Comparison of ENCODE assay signal across 10 mouse cellular contexts in the genomic region with DNA sequence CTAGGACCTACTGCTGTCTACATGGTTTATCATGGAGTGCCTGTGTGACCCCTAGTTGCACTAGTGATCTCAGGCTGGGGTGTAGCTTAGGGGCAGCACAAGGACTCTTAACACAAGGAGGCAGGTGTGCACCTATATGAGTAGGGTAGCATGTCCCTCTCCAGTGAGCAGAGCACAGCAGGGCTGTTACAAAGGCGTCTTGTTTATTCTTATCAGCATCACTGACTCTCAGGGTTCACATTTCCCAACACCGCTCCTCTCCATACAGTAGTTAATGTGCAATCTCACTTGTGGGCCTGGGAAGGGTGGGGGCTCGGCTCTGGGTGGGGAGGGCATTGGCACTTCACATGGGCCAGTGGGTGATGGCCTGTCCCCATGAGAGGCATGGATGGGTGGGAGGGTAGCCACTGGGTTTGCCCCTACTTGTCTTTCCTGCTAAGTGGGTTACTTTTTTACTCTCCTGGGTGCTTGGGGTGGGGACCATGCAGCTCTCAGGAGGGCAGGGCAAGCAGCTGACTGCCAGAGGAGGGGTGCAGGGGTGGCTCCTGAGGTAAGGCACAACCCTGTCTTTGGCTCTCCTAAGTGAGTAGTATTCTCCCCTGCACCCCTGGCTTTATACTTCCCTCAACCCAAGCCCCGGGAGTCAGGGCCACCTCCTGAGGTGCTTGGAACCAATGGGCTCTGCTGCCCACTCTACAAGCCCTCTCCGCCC. TPM values are rescaled to one million over a fixed set of nuclear protein-coding genes. Genes with fewer than 3 reads are reported as not detected.
DNase-seq lines count a peak whose midpoint lies in the region; ATAC-seq and TF ChIP-seq lines count a peak whose summit lies in the region.
"Not testable (repeated sequence)": the region's sequence is repeated elsewhere in the genome, so short reads cannot be mapped to it uniquely, and the experiment has no call there.
"Had no signal": no experiment of that assay in that cellular context is flagged by ENCODE, and none has a peak within 500 bp of the region (broad histone marks: within the 10 kb centered on the region; RNA-seq: fewer than 3 reads in every experiment).

No protein-coding gene starts in this region.

- H3K27me3 ChIP-seq in CH12.LX (replicated peaks); hindbrain, postnatal 0 days (ENCODE audit: insufficient read depth, low read length); liver, embryonic 11.5 days (replicated peaks; ENCODE audit: control insufficient read depth, insufficient read depth, low read length); liver, postnatal 0 days (ENCODE audit: insufficient read depth, low read length); neural tube, embryonic 12.5 days (replicated peaks): not testable (repeated sequence)

- not testable (repeated sequence) for TF ChIP-seq EP300 in CH12.LX (IDR thresholded peaks at IDR 0.05; ENCODE audit: low read length); liver, postnatal 0 days (IDR thresholded peaks at IDR 0.05; ENCODE audit: low read depth)

- not testable (repeated sequence) for H3K9ac ChIP-seq in CH12.LX (ENCODE audit: insufficient read depth, low read depth); hindbrain, postnatal 0 days (replicated peaks; ENCODE audit: low read length); liver, embryonic 11.5 days (ENCODE audit: low read depth, low read length); liver, postnatal 0 days (replicated peaks); neural tube, embryonic 12.5 days

- dilution Hi-C loops in CH12.LX (cut with MboI; ENCODE audit: extremely low pct_ligation_motif_present, extremely low pct_unique_long_range_greater_than_20kb, low sequenced_read_pairs) = not testable (repeated sequence)

- not testable (repeated sequence) for TF ChIP-seq CTCF in CH12.LX (conservative IDR thresholded peaks at IDR 0.05 in 1 of 2, IDR thresholded peaks at IDR 0.05 in 1 of 2; ENCODE audit: low read depth in 2 of 2, low read length in 2 of 2); hindbrain, postnatal 0 days (IDR thresholded peaks at IDR 0.05; ENCODE audit: low read depth); liver, postnatal 0 days (IDR thresholded peaks at IDR 0.05; ENCODE audit: low read depth)

- not testable (repeated sequence) for TF ChIP-seq POLR2A in CH12.LX (IDR thresholded peaks at IDR 0.05; ENCODE audit: low read depth, low read length)

- ATAC-seq in hindbrain, postnatal 0 days = 0 out of 2 replicates have a peak, but pooled peaks have one; percentile 4
- peak; percentile 20; the same call in 1 of the 2 replicates for ATAC-seq in liver, embryonic 11.5 days (replicated peaks; ENCODE audit: low FRiP score)
- peak; percentile 81 for ATAC-seq in liver, postnatal 0 days
- peak; percentile 38; the same call in 1 of the 2 replicates for ATAC-seq in neural tube, embryonic 12.5 days (ENCODE audit: low FRiP score, low read depth)

- WGBS in hindbrain, postnatal 0 days = 88% methylated on average over 5 of the region's 5 CpGs
- 67% methylated on average over 5 of the region's 5 CpGs for WGBS in liver, embryonic 11.5 days
- WGBS in liver, postnatal 0 days (ENCODE audit: insufficient replicate concordance) = 71% methylated on average over 5 of the region's 5 CpGs
- WGBS in neural tube, embryonic 12.5 days = 94% methylated on average over 5 of the region's 5 CpGs

- H3K4me1 ChIP-seq in CH12.LX (ENCODE audit: control insufficient read depth in 1 of 2, insufficient read depth in 2 of 2) = peaks cover 3 to 26% of the 10 kb centered on the region in 2 experiments; a peak in 2 of 4 replicates
- H3K4me1 ChIP-seq in hindbrain, postnatal 0 days (ENCODE audit: insufficient read depth, low read length); liver, embryonic 11.5 days (replicated peaks; ENCODE audit: control insufficient read depth, insufficient read depth, low read length): not testable (repeated sequence)
- H3K4me1 ChIP-seq in liver, postnatal 0 days (ENCODE audit: insufficient read depth) = peaks cover 13% of the 10 kb centered on the region
- H3K4me1 ChIP-seq in neural tube, embryonic 12.5 days = peaks cover 12% of the 10 kb centered on the region

- in situ Hi-C loops in CH12.LX (cut with MboI; ENCODE audit: low pct_ligation_motif_present, low pct_unique_long_range_greater_than_20kb, low sequenced_read_pairs) = not testable (repeated sequence)

- peaks cover 49 to 67% of the 10 kb centered on the region in 2 experiments for H3K36me3 ChIP-seq in CH12.LX (replicated peaks in 1 of 2; ENCODE audit: control insufficient read depth in 1 of 2, insufficient read depth in 1 of 2, low read length in 1 of 2)
- H3K36me3 ChIP-seq in hindbrain, postnatal 0 days (ENCODE audit: insufficient read depth, low read length) = peaks cover 26% of the 10 kb centered on the region
- H3K36me3 ChIP-seq in liver, embryonic 11.5 days (ENCODE audit: control insufficient read depth, insufficient read depth, low read length) = peaks cover 20% of the 10 kb centered on the region
- peaks cover 18% of the 10 kb centered on the region for H3K36me3 ChIP-seq in liver, postnatal 0 days (replicated peaks; ENCODE audit: insufficient read depth, low read length)
- peaks cover 60% of the 10 kb centered on the region for H3K36me3 ChIP-seq in neural tube, embryonic 12.5 days

- DNase-seq in CH12.LX (ENCODE audit: extremely low read depth); hindbrain, postnatal 0 days (ENCODE audit: low spot score); liver, embryonic 11.5 days (ENCODE audit: low spot score); liver, postnatal 0 days: not testable (repeated sequence)
- peak; percentile 28 for DNase-seq in kidney, adult 18-20 months
- DNase-seq in kidney, postnatal 14 days = peak; percentile 36

- not testable (repeated sequence) for H3K27ac ChIP-seq in CH12.LX (ENCODE audit: insufficient read depth, low read depth); hindbrain, postnatal 0 days; liver, embryonic 11.5 days (ENCODE audit: low read depth, low read length); neural tube, embryonic 12.5 days
- peak overlapping the region; percentile 57 for H3K27ac ChIP-seq in liver, postnatal 0 days (ENCODE audit: low read depth)

- not testable (repeated sequence) for H3K4me2 ChIP-seq in CH12.LX (ENCODE audit: insufficient read depth, low read depth, poor library complexity, severe bottlenecking); hindbrain, postnatal 0 days (ENCODE audit: low read depth, low read length); liver, embryonic 11.5 days; liver, postnatal 0 days (ENCODE audit: low read depth, low read length); neural tube, embryonic 12.5 days (replicated peaks)

- TF ChIP-seq RAD21 in CH12.LX (IDR thresholded peaks at IDR 0.05; ENCODE audit: low read depth, low read length) = not testable (repeated sequence)

- H3K4me3 ChIP-seq in CH12.LX (replicated peaks in 1 of 3; ENCODE audit: low read depth in 2 of 3, low read length in 2 of 3, poor library complexity in 1 of 3); hindbrain, postnatal 0 days (ENCODE audit: low read length); liver, embryonic 11.5 days (ENCODE audit: low read depth, low read length); liver, postnatal 0 days (ENCODE audit: low read depth, low read length); neural tube, embryonic 12.5 days: not testable (repeated sequence)

- not testable (repeated sequence) for H3K79me2 ChIP-seq in CH12.LX (replicated peaks; ENCODE audit: control insufficient read depth, extremely low read depth, insufficient read depth, poor library complexity, severe bottlenecking)

- not testable (repeated sequence) for H3K9me3 ChIP-seq in CH12.LX (replicated peaks; ENCODE audit: low read length); hindbrain, postnatal 0 days (ENCODE audit: low read length); liver, embryonic 11.5 days (ENCODE audit: control insufficient read depth, low read length); liver, postnatal 0 days (ENCODE audit: low read length); neural tube, embryonic 12.5 days

RNA-seq across cellular contexts. Expression of a gene that starts 7.8 kb away (rescaled TPM):
- total RNA-seq in CH12.LX (2012; rRNA removed) (22.7 and 30.3 TPM in 2 replicates), CH12.LX (2014; rRNA removed) (30.9 and 35.4 TPM in 2 replicates)
- polyA plus RNA-seq in CH12.LX (2012; ENCODE audit: insufficient read length, low read depth) = 25.7 and 26.3 TPM in 2 replicates
- total RNA-seq in hindbrain, postnatal 0 days (2014; rRNA removed) = 12.5 and 13.3 TPM in 2 replicates
- polyA plus RNA-seq in hindbrain, postnatal 0 days (2015; fragmentation: Nextera tagmentation; extraction: Ambion mirVana) = 20.9 TPM in 2 replicates
- 46.5 and 50.1 TPM in 2 replicates for polyA plus RNA-seq in liver, embryonic 11.5 days (2014; fragmentation: Nextera tagmentation; extraction: Ambion mirVana)
- polyA plus RNA-seq in liver, postnatal 0 days (2015; fragmentation: Nextera tagmentation; extraction: Ambion mirVana) = 32.3 and 32.9 TPM in 2 replicates
- polyA plus RNA-seq in neural tube, embryonic 12.5 days (2016; fragmentation: Nextera tagmentation; extraction: Ambion mirVana) = 72.4 and 72.8 TPM in 2 replicates

RNA-seq across cellular contexts. Expression of a gene that starts 15.7 kb away (rescaled TPM):
- total RNA-seq in CH12.LX (2012; rRNA removed) = 157 and 160 TPM in 2 replicates
- 77.0 and 94.5 TPM in 2 replicates for total RNA-seq in CH12.LX (2014; rRNA removed)
- 140 and 157 TPM in 2 replicates for polyA plus RNA-seq in CH12.LX (2012; ENCODE audit: insufficient read length, low read depth)
- total RNA-seq in hindbrain, postnatal 0 days (2014; rRNA removed) = 69.5 and 93.3 TPM in 2 replicates
- 71.2 and 79.2 TPM in 2 replicates for polyA plus RNA-seq in hindbrain, postnatal 0 days (2015; fragmentation: Nextera tagmentation; extraction: Ambion mirVana)
- 94.1 and 95.6 TPM in 2 replicates for polyA plus RNA-seq in liver, embryonic 11.5 days (2014; fragmentation: Nextera tagmentation; extraction: Ambion mirVana)
- polyA plus RNA-seq in liver, postnatal 0 days (2015; fragmentation: Nextera tagmentation; extraction: Ambion mirVana) = 21.3 TPM in 2 replicates
- 58.5 and 59.1 TPM in 2 replicates for polyA plus RNA-seq in neural tube, embryonic 12.5 days (2016; fragmentation: Nextera tagmentation; extraction: Ambion mirVana)

RNA-seq across cellular contexts. Expression of a gene that starts 17.2 kb away (rescaled TPM):
- total RNA-seq in CH12.LX (2012; rRNA removed) (45.1 and 49.0 TPM in 2 replicates), CH12.LX (2014; rRNA removed) (21.9 and 23.3 TPM in 2 replicates)
- polyA plus RNA-seq in CH12.LX (2012; ENCODE audit: insufficient read length, low read depth) = 73.0 and 84.1 TPM in 2 replicates
- 110 and 129 TPM in 2 replicates for total RNA-seq in hindbrain, postnatal 0 days (2014; rRNA removed)
- 13.8 and 14.9 TPM in 2 replicates for polyA plus RNA-seq in hindbrain, postnatal 0 days (2015; fragmentation: Nextera tagmentation; extraction: Ambion mirVana)
- polyA plus RNA-seq in liver, embryonic 11.5 days (2014; fragmentation: Nextera tagmentation; extraction: Ambion mirVana) = 23.0 and 25.2 TPM in 2 replicates
- polyA plus RNA-seq in liver, postnatal 0 days (2015; fragmentation: Nextera tagmentation; extraction: Ambion mirVana) = 3.3 and 3.6 TPM in 2 replicates
- polyA plus RNA-seq in neural tube, embryonic 12.5 days (2016; fragmentation: Nextera tagmentation; extraction: Ambion mirVana) = 17.2 and 19.2 TPM in 2 replicates

RNA-seq across cellular contexts. Expression of a gene that starts 30.8 kb away (rescaled TPM):
- total RNA-seq in CH12.LX (2012; rRNA removed) (38.5 and 45.5 TPM in 2 replicates), CH12.LX (2014; rRNA removed) (20.3 and 20.6 TPM in 2 replicates)
- polyA plus RNA-seq in CH12.LX (2012; ENCODE audit: insufficient read length, low read depth) = 53.2 and 54.5 TPM in 2 replicates
- total RNA-seq in hindbrain, postnatal 0 days (2014; rRNA removed) = 1.7 and 7.8 TPM in 2 replicates
- polyA plus RNA-seq in hindbrain, postnatal 0 days (2015; fragmentation: Nextera tagmentation; extraction: Ambion mirVana) = 2.0 and 2.3 TPM in 2 replicates
- 67.9 and 68.6 TPM in 2 replicates for polyA plus RNA-seq in liver, embryonic 11.5 days (2014; fragmentation: Nextera tagmentation; extraction: Ambion mirVana)
- polyA plus RNA-seq in liver, postnatal 0 days (2015; fragmentation: Nextera tagmentation; extraction: Ambion mirVana) = 24.6 and 25.7 TPM in 2 replicates
- 4.4 and 4.5 TPM in 2 replicates for polyA plus RNA-seq in neural tube, embryonic 12.5 days (2016; fragmentation: Nextera tagmentation; extraction: Ambion mirVana)
- polyA plus RNA-seq: myocyte had no signal

RNA-seq across cellular contexts. Expression of a gene that starts 52.4 kb away (rescaled TPM):
- total RNA-seq in CH12.LX (2012; rRNA removed) (0.17 TPM in 1 of 2 replicates, not detected in the other), CH12.LX (2014; rRNA removed) (0.39 TPM in 1 of 2 replicates, not detected in the other)
- polyA plus RNA-seq in CH12.LX (2012; ENCODE audit: insufficient read length, low read depth) = not detected in 2 replicates
- 1.2 TPM in 1 of 2 replicates, not detected in the other for total RNA-seq in hindbrain, postnatal 0 days (2014; rRNA removed)
- polyA plus RNA-seq in hindbrain, postnatal 0 days (2015; fragmentation: Nextera tagmentation; extraction: Ambion mirVana) = 1.1 and 1.7 TPM in 2 replicates
- polyA plus RNA-seq in liver, embryonic 11.5 days (2014; fragmentation: Nextera tagmentation; extraction: Ambion mirVana) = 11.8 and 12.3 TPM in 2 replicates
- 4.8 and 6.3 TPM in 2 replicates for polyA plus RNA-seq in liver, postnatal 0 days (2015; fragmentation: Nextera tagmentation; extraction: Ambion mirVana)
- 2.5 and 2.6 TPM in 2 replicates for polyA plus RNA-seq in neural tube, embryonic 12.5 days (2016; fragmentation: Nextera tagmentation; extraction: Ambion mirVana)
- total RNA-seq: layer of hippocampus, adult 8-10 months; layer of hippocampus, postnatal 36 days had no signal

Comparison
In these comparisons a context has a peak if more than half of its experiments do, and no peak if none do; other contexts are left out.
1. ATAC-seq: peak in every context shown above with its lines; median percentile 81 in liver, postnatal 0 days; 38 in neural tube, embryonic 12.5 days; 20 in liver, embryonic 11.5 days; 4 in hindbrain, postnatal 0 days.